Mouse (Mus musculus) limb, embryonic 13.5 days (tissue): ENCODE results near the gene Sh3tc1. TPM values are rescaled to one million over a fixed set of nuclear protein-coding genes. Genes with fewer than 3 reads are reported as not detected.

ENCODE experiments used
- ATAC-seq: fragments of 200-750 bp; cut with Nextera tagmentation; 2 replicates; pipeline ENCODE4 v1.8.0; 2017; ENCODE audit warnings: low read depth, moderate number of reproducible peaks, moderate TSS enrichment; ENCODE audit not compliant: low FRiP score
- H3K27ac ChIP-seq: fragments of 300-500 bp; sonication (generic); 2 replicates; pipeline ENCODE4 v1.5.1; 2015; ENCODE audit warnings: inconsistent platforms, mild to moderate bottlenecking, moderate library complexity
- H3K27me3 ChIP-seq: fragments of 300-500 bp; sonication (generic); 2 replicates; pipeline ENCODE4 v1.6.1; 2015; ENCODE audit warnings: mild to moderate bottlenecking, inconsistent platforms
- H3K36me3 ChIP-seq: fragments of 300-500 bp; sonication (generic); 2 replicates; pipeline ENCODE4 v1.6.1; 2015; ENCODE audit warnings: inconsistent platforms, mild to moderate bottlenecking, moderate library complexity
- H3K4me1 ChIP-seq: fragments of 300-500 bp; sonication (generic); 2 replicates; pipeline ENCODE4 v1.6.1; 2015; ENCODE audit warnings: inconsistent platforms
- H3K4me2 ChIP-seq: fragments of 300-500 bp; sonication (generic); replicated peaks from 2 replicates; pipeline ENCODE4 v1.6.1; 2015; ENCODE audit warnings: inconsistent platforms, mild to moderate bottlenecking, moderate library complexity
- H3K4me3 ChIP-seq: fragments of 300-500 bp; sonication (generic); 2 replicates; pipeline ENCODE4 v1.5.1; 2015; ENCODE audit warnings: moderate library complexity, mild to moderate bottlenecking, inconsistent platforms
- H3K9ac ChIP-seq: fragments of 300-500 bp; sonication (generic); 2 replicates; pipeline ENCODE4 v1.6.1; 2015; ENCODE audit warnings: mild to moderate bottlenecking, inconsistent platforms
- H3K9me3 ChIP-seq: fragments of 300-500 bp; sonication (generic); 2 replicates; pipeline ENCODE4 v1.6.1; 2016; ENCODE audit warnings: inconsistent platforms
- WGBS: fragments of 180-500 bp; shearing (Covaris S2); methylation state at CpG from one replicate; pipeline ENCODE4 v1.1.7; 2015; 5-methylcytosine and 5-hydroxymethylcytosine counted together
- polyA plus RNA-seq: library from polyadenylated mRNA; unstranded; fragments of >200 nt; fragmentation: Nextera tagmentation; extraction: Ambion mirVana; gene quantifications from 2 replicates; pipeline ENCODE4 v1.2.1, GENCODE M21; 2015

Sh3tc1 gene
- polyA plus RNA-seq, 1 experiment from 2014 or later = 5.3 TPM

- H3K4me2 ChIP-seq = no peak overlapping the region
- no peak for ATAC-seq
- no peaks in the 10 kb centered on the region for H3K27me3 ChIP-seq
- H3K36me3 ChIP-seq = no peaks in the 10 kb centered on the region
- no peak overlapping the region for H3K27ac ChIP-seq
- no peak overlapping the region for H3K4me3 ChIP-seq
- H3K4me1 ChIP-seq = peaks cover 9% of the 10 kb centered on the region; the same call in 1 of the 2 replicates
- no peak overlapping the region for H3K9ac ChIP-seq
- 71% methylated on average over 4 of the region's 4 CpGs for WGBS
- no peaks in the 10 kb centered on the region for H3K9me3 ChIP-seq
Observed at GRCm38 (mm10) chr5:35647562-35647961, 92.2 kb downstream of the Sh3tc1 start.

Other genes with a start within 250 kb of the Sh3tc1 start
- 1.6 and 2.1 TPM in 2 replicates for gene Cpz, start 214.3 kb downstream of the Sh3tc1 start, polyA plus RNA-seq
- 7.7 and 9.0 TPM in 2 replicates for gene Trmt44, start 164.9 kb downstream of the Sh3tc1 start, polyA plus RNA-seq
- gene Acox3, start 156.9 kb downstream of the Sh3tc1 start, polyA plus RNA-seq = 11.3 and 12.2 TPM in 2 replicates
- gene Htra3, start 60.2 kb downstream of the Sh3tc1 start, polyA plus RNA-seq = 19.4 and 20.1 TPM in 2 replicates
- 1.1 and 1.8 TPM in 2 replicates for gene Ablim2, start 17.9 kb upstream of the Sh3tc1 start, polyA plus RNA-seq
- 18.7 and 22.1 TPM in 2 replicates for gene Afap1, start 153.3 kb upstream of the Sh3tc1 start, polyA plus RNA-seq